Mouse (Mus musculus) midbrain, embryonic 10.5 days (tissue): ENCODE measurements at regions not wholly inside any gene's neighbourhood (a gene's known extent, or its start where the extent isn't known, plus 50 kb on each side); places are given as distances from the start of the nearest gene placed in this dataset.
"Not testable (repeated sequence)": the region's sequence is repeated elsewhere in the genome, so short reads cannot be mapped to it uniquely, and the experiment has no call there.

Experiments
- DNase-seq: peaks from one replicate; pipeline ENCODE4 v3.0.0-alpha.2; 2017; ENCODE audit warnings: low spot score
- H3K27ac ChIP-seq: fragments of 300-500 bp; sonication (generic); replicated peaks from 2 replicates; pipeline ENCODE4 v1.5.1; 2016; ENCODE audit warnings: mild to moderate bottlenecking
- H3K27me3 ChIP-seq: fragments of 300-500 bp; sonication (generic); 2 replicates; pipeline ENCODE4 v1.6.1; 2016; ENCODE audit warnings: low read depth, mild to moderate bottlenecking; ENCODE audit not compliant: poor library complexity, severe bottlenecking
- H3K36me3 ChIP-seq: fragments of 300-500 bp; sonication (generic); 2 replicates; pipeline ENCODE4 v1.6.1; 2016; ENCODE audit warnings: mild to moderate bottlenecking, moderate library complexity
- H3K4me1 ChIP-seq: fragments of 300-500 bp; sonication (generic); 2 replicates; pipeline ENCODE4 v1.6.1; 2016
- H3K4me3 ChIP-seq: fragments of 300-500 bp; sonication (generic); 2 replicates; pipeline ENCODE4 v1.5.1; 2016; ENCODE audit warnings: mild to moderate bottlenecking, moderate library complexity
- H3K9me3 ChIP-seq: fragments of 300-500 bp; sonication (generic); replicated peaks from 2 replicates; pipeline ENCODE4 v1.6.1; 2016; ENCODE audit warnings: mild to moderate bottlenecking
- WGBS: fragments of 180-500 bp; shearing (Covaris S2); methylation state at CpG from one replicate; pipeline ENCODE4 v1.1.7; 2016; 5-methylcytosine and 5-hydroxymethylcytosine counted together

DNA sequence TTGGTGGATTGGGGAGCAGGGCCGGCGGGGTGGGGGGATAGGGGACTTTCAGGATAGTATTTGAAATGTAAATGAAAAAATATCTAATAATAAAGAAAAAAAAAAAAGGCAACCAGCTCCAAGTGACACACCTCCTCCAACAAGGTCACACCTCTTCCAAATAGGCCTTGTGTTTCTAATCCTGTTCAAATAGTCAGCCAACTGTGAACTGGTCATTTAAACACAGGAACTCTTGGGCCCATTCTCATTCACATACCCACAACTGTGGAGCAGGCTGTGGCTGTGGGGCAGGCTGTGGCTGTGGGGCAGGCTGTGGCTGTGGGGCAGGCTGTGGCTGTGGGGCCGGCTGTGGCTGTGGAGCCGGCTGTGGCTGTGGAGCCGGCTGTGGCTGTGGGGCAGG lies 839.6 kb upstream of the Mms22l start:
- not testable (repeated sequence) for H3K36me3 ChIP-seq, DNase-seq, H3K27me3 ChIP-seq, H3K4me1 ChIP-seq, H3K9me3 ChIP-seq, H3K4me3 ChIP-seq
- H3K27ac ChIP-seq, result peak overlapping the region; percentile 70
- WGBS, result 89% methylated on average over 5 of the region's 5 CpGs

DNA sequence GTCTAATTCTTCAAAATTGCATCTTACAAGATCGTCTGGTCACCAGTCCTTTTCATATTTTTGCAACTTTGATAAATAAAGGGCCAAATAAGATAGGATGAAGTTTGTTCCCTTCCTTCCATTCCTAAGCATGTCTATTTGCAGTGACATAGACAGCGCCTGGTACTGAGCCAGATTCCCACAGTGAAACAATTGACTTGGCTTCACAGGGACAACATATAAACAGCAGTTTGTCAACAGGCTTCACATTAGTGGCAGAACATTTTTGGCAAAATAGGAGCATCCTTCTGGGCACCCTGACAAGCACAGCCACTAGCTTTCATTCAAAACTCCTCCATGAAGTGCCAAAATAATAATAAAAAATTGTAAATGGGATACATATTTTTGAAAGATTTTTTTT lies 827.4 kb upstream of the Mms22l start:
- 86% methylated on average over 2 of the region's 2 CpGs for WGBS
- Histone ChIP-seq H3K27me3 (no peaks in the 10 kb centered on the region), H3K36me3 (no peaks in the 10 kb centered on the region), H3K9me3 (no peaks in the 10 kb centered on the region), H3K4me1 (no peaks in the 10 kb centered on the region), H3K4me3 (no peak overlapping the region), H3K27ac (no peak overlapping the region)
- no peak for DNase-seq

DNA sequence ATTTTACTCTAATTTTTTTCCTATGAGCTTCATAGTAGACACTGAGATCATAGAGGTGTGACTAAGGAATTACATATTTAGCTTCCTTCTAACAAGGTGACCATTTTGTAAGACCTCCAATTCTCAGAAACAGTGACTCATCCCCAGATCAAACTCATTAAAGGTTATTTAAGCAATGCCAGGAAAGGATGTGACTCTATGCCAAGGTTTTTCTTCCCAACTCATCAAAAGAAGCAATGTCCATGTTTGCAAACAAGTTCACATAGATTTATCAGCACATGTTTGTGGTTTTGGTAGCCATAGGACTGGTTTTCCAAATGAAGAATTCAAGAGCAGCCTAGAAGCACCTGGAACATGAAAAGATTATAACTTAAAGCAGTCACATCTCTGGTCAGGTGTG lies 792.6 kb upstream of the Mms22l start:
- H3K36me3 ChIP-seq, result no peaks in the 10 kb centered on the region
- DNase-seq, result no peak

DNA sequence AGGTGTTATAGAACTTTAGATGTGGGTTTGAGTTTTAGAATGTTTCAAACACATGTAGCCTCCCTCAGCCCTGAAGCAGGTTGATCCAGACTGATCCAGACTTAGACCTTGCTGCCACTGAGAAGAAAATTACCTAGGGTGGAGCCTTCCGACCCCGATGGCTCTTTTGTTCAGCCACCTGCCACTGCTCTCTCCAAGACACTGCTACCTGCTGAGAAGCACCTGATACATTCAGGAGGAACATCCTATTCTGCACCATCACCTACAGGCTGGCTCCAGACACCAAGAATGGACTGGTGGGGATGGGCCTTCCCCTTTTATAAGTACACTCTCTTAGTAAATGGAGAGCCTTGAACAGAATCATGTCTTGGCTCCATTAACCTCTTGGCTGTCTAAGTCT lies 785.5 kb upstream of the Mms22l start:
- no peak overlapping the region for H3K27ac ChIP-seq
- no peak for DNase-seq
- 93% methylated on average over 2 of the region's 2 CpGs for WGBS
- H3K4me3 ChIP-seq, result no peak overlapping the region
- H3K36me3 ChIP-seq, result no peaks in the 10 kb centered on the region
- H3K27me3 ChIP-seq, result no peaks in the 10 kb centered on the region
- no peaks in the 10 kb centered on the region for H3K9me3 ChIP-seq
- no peaks in the 10 kb centered on the region for H3K4me1 ChIP-seq

More for the DNA sequence above, 792.6 kb upstream of the Mms22l start:
- H3K27ac ChIP-seq, result no peak overlapping the region
- H3K9me3 ChIP-seq, result no peaks in the 10 kb centered on the region
- H3K27me3 ChIP-seq, result no peaks in the 10 kb centered on the region
- no peak overlapping the region for H3K4me3 ChIP-seq
- no peaks in the 10 kb centered on the region for H3K4me1 ChIP-seq

DNA sequence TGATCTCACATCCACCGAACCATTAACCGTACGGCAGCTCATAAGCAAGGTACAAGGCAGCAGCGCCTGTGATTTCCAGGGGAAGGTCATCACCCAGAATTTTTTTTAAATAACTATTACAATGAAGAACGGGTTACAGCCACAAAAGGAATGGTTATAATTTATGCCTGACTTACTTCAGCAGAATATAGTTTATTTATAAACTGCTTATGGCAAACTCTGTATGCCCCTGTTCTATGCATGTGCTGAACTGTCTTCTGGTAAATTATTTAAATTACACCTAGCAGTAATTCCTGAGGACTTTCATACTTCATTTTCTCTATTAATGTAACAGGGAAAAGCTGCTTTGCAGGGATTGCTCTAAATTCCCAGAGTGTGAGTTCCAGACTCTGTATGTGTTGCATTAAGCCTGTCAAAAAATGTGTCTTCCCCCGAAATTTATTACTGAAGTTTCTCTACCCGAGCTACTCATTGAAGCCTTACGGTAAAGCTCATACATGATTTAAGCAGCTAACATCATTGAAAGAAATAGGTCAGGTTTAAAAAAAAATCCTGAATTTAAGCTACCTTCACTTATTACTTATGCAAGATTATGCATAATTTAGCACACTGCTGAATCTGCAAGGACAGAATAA lies 782.4 kb upstream of the Mms22l start:
- DNase-seq, result no peak
- Histone ChIP-seq H3K9me3 (no peaks in the 10 kb centered on the region), H3K27ac (no peak overlapping the region), H3K4me1 (no peaks in the 10 kb centered on the region), H3K27me3 (no peaks in the 10 kb centered on the region), H3K36me3 (no peaks in the 10 kb centered on the region), H3K4me3 (no peak overlapping the region)
- 91% methylated on average over 8 of the region's 8 CpGs for WGBS

DNA sequence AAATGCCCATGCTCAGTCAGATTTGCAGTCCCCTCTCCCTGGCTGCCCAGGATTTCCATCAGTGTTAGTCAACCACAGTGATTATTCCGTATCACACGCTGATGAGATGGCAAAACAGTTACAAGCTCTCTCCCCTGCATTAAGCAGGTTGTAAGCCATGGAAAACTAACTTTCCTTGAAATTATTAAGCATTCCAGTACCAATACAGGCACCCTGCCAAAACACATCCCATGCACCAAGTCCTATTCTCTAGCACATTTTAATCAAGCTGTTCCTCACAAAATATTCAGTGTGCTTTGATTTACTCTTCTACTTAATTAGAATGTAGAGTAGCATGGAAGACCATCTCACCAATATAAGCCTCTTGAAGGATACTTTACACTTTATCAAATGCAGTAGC lies 768.4 kb upstream of the Mms22l start:
- no peaks in the 10 kb centered on the region for H3K27me3 ChIP-seq
- WGBS, result 85% methylated on average over 2 of the region's 2 CpGs
- H3K36me3 ChIP-seq, result no peaks in the 10 kb centered on the region
- no peaks in the 10 kb centered on the region for H3K9me3 ChIP-seq
- no peaks in the 10 kb centered on the region for H3K4me1 ChIP-seq
- no peak for DNase-seq
- H3K4me3 ChIP-seq, result no peak overlapping the region
- H3K27ac ChIP-seq, result no peak overlapping the region

DNA sequence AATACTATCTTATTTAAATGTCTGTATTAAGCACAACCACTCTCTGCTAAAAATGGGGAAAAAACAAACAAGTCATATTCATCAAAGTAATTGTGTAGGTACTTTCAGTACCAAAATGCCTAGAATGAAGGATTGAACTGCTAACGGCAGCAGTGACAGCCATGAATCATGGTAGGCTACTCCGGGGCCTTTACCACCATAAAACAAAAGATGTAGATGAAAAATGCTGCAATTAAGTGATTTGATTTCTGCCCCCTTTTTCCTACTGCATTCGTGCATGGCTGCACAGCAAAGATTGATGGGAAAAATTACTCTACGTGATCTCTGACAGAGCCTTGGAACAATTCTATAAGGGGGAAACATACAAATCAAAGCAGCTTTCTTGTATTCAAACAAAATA lies 763.8 kb upstream of the Mms22l start:
- H3K9me3 ChIP-seq, result no peaks in the 10 kb centered on the region
- no peak for DNase-seq

DNA sequence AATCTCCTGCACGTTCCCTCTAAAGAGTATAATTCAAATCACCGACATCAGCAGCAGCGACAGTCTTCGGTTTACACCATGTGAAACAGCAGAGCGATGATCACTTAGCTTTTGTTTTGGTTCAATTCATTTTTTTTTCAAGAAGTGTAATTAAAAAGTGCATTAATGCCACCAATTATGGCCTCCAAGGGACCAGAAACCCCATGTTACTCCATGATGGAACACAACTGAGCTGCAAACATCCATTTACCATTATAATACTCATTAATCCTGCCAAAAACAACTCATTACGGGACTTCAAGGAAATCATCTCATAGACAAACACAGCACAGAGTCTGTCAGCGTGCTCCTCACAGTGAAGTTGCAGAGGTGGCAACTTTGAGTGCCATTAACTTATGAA lies 752.2 kb upstream of the Mms22l start:
- Histone ChIP-seq H3K36me3 (no peaks in the 10 kb centered on the region), H3K9me3 (no peaks in the 10 kb centered on the region), H3K27ac (no peak overlapping the region), H3K27me3 (no peaks in the 10 kb centered on the region), H3K4me3 (no peak overlapping the region), H3K4me1 (no peaks in the 10 kb centered on the region)
- 86% methylated on average over 7 of the region's 7 CpGs for whole genome bisulfite sequencing
- DNase-seq, result no peak

More for the DNA sequence above, 763.8 kb upstream of the Mms22l start:
- 88% methylated on average over 4 of the region's 4 CpGs for WGBS
- Histone ChIP-seq H3K4me3 (no peak overlapping the region), H3K4me1 (no peaks in the 10 kb centered on the region), H3K27ac (no peak overlapping the region), H3K36me3 (no peaks in the 10 kb centered on the region), H3K27me3 (no peaks in the 10 kb centered on the region)

DNA sequence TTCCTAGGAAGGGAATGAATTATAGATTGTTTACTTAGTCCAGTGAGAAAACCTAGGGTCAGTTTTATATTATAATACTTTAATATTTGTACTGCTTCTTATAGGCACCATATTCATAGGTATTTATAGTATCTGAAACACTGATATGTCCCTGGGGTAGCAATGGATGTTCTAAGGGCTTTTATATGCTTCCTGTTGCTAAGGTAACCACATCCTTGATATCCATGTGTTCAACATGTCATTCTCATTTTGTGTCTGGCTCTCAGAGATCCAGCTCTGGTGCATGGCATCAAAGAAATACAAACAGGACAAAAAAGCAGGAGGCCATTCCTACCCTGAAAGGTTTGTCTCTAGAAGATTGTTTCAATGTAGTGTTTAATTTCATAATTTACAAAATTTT lies 738.2 kb upstream of the Mms22l start:
- Histone ChIP-seq H3K36me3 (no peaks in the 10 kb centered on the region), H3K9me3 (no peaks in the 10 kb centered on the region), H3K27ac (no peak overlapping the region), H3K4me1 (no peaks in the 10 kb centered on the region), H3K4me3 (no peak overlapping the region), H3K27me3 (no peaks in the 10 kb centered on the region)
- DNase-seq, result no peak

DNA sequence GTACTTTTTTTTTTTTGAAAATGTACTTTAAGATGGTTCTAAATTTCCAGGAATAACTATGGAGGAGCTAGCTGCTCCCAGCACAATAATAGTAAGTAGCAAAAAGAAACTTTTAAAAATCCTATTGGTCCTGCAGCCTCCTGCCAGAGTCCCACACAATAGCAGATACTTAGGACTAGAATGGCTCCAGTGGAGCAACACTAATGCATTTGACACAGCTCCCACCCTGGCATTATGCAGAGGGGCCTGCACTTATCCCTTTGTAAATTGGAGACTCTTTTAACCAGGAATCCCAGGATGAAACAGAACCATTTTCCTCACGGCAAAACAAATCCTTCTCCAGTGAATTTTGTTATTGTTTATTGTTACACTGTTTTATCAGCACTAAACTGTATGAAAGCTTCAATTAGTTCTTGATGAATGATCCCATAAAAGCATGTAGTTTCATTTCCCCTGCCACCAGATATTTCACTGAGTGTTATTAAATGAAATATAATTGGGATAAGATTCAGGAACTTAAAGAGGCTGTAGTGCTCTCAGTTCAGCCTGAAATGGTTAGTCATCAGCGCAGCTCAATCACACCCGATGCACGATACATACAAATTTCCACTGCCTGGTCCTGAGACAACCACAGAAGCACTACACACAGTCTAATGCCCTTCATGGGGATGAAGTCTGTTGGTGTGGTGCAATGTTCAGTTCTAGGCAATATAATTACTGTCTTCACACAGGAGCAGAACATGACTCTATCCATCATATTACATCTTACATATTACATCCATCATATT lies 708.6 kb upstream of the Mms22l start:
- peak overlapping the region; percentile 86 for H3K27ac ChIP-seq
- whole genome bisulfite sequencing, result 23% methylated on average over 4 of the region's 4 CpGs
- no peaks in the 10 kb centered on the region for H3K9me3 ChIP-seq
- no peaks in the 10 kb centered on the region for H3K36me3 ChIP-seq
- H3K4me3 ChIP-seq, result peak overlapping the region; percentile 20; the same call in 1 of the 2 replicates
- no peaks in the 10 kb centered on the region for H3K27me3 ChIP-seq
- peaks cover 34% of the 10 kb centered on the region for H3K4me1 ChIP-seq
- peak; percentile 77 for DNase-seq

DNA sequence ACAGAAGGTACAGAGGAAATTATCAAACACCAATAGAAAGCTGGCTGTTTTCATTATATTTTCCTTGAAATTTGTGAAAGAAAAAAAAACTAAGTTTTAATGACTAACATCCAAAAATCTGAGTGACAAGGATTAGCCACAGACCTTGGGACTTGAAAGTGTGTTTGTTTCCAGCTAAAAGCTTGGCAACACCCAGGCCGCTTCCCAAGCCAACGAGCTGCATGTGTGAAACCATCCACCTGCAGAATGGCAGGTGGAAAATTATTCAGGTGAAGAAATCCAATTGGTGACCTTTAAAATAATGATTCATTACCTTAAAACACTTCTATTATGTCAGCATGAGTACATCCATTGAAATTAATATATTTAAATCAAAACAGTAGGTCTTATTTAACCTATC lies 672.7 kb upstream of the Mms22l start:
- Histone ChIP-seq H3K27ac (no peak overlapping the region), H3K36me3 (no peaks in the 10 kb centered on the region), H3K4me3 (no peak overlapping the region), H3K27me3 (no peaks in the 10 kb centered on the region), H3K4me1 (peaks cover 24% of the 10 kb centered on the region), H3K9me3 (no peaks in the 10 kb centered on the region)
- WGBS, result 88% methylated on average over 2 of the region's 2 CpGs
- DNase-seq, result no peak

DNA sequence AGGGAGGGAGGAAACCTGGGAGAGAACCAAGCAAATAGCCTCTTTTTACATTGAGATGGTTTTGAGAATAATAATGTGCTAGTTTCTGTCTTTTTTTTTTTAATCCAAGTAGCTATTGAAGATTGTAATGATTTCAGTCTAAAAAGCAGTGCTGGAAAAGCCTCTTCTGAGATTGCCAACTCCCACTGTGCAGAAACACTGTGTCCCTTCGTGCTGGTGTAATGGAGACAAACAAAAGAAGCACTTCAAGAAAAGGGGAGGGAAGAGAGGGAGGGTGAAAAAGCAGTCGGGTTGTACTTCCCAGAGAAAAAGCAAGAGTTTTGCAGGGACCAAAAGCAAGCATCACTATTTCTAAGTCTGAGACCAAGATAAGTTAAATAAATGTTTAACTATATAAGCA lies 669.4 kb upstream of the Mms22l start:
- Histone ChIP-seq H3K27me3 (no peaks in the 10 kb centered on the region), H3K4me3 (no peak overlapping the region), H3K9me3 (no peaks in the 10 kb centered on the region), H3K27ac (peak overlapping the region; percentile 77), H3K36me3 (no peaks in the 10 kb centered on the region), H3K4me1 (peaks cover 24% of the 10 kb centered on the region)
- DNase-seq, result no peak
- WGBS, result 1% methylated on average over 2 of the region's 2 CpGs

DNA sequence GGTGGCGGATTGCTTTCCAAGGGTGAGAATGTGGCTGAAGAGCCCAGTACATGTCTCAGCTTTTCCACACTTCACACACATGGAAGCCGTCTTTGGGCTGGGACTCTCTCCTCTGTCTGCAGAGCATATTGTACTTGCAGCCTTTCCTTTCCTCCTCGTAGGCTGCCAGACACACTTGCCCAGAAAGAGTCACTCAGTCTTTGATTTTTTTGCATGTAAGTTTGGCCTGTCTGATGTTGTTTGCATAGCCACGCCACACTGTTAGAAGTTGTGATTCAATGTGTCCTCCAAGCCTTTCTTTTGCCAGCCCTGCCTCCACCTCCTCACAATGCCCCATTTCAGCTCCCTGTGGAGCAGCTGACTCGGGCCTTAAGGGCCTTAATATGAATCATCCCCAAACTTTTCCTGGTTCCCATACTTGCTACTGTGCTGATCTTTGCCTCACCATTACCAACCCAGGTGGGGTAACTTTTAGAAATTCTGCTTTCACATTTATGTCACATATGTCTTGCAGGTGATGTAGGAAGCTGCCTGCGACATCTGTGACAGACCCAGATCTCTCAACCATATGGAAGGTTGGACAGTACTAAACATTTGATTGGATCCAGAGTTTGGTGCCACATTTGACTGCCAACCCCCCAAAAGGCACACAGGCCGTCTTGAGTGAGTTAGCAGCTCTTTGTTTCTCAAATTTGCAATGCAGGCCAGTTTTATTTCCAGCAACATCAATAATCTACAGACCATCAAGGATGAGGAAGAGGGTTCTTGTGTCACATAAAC lies 663.7 kb upstream of the Mms22l start:
- no peak for DNase-seq
- Histone ChIP-seq H3K36me3 (no peaks in the 10 kb centered on the region), H3K4me1 (peaks cover 13% of the 10 kb centered on the region), H3K9me3 (no peaks in the 10 kb centered on the region), H3K27me3 (no peaks in the 10 kb centered on the region), H3K4me3 (no peak overlapping the region), H3K27ac (peak overlapping the region; percentile 63; the same call in 1 of the 2 replicates)
- 71% methylated on average over 7 of the region's 7 CpGs for WGBS
